Mouse (Mus musculus): ENCODE measurements at regions not wholly inside any gene's neighbourhood (a gene's known extent, or its start where the extent isn't known, plus 50 kb on each side); places are given as distances from the start of the nearest gene placed in this dataset.

- no peak for DNase-seq (ENCODE audit: low read depth, low spot score)
Measured at GRCm38 (mm10) chr12:16268621-16269165, 342.1 kb downstream of the Lpin1 start.

- DNase-seq (ENCODE audit: low read depth, low spot score), result no peak
Measured at GRCm38 (mm10) chr12:16261465-16261864, 349.3 kb downstream of the Lpin1 start.

GRCm38 (mm10) chr12:16260981-16261380 is 349.8 kb downstream of the Lpin1 start:
- no peak for DNase-seq (ENCODE audit: low read depth, low spot score)

GRCm38 (mm10) chr12:16260501-16260900 is 350.3 kb downstream of the Lpin1 start:
- no peak for DNase-seq (ENCODE audit: low read depth, low spot score)

- no peak for DNase-seq (ENCODE audit: low read depth, low spot score)
Measured at GRCm38 (mm10) chr12:16250621-16251020, 360.1 kb downstream of the Lpin1 start.

GRCm38 (mm10) chr12:16250096-16250495 is 360.7 kb downstream of the Lpin1 start:
- no peak for DNase-seq (ENCODE audit: low read depth, low spot score)

- DNase-seq (ENCODE audit: low read depth, low spot score), result no peak
Measured at GRCm38 (mm10) chr12:16239792-16240191, 371.0 kb downstream of the Lpin1 start.

- DNase-seq (ENCODE audit: low read depth, low spot score), result no peak
Measured at GRCm38 (mm10) chr12:16237498-16237897, 373.3 kb downstream of the Lpin1 start.

GRCm38 (mm10) chr12:16233559-16233958 is 377.2 kb downstream of the Lpin1 start:
- DNase-seq (ENCODE audit: low read depth, low spot score), result no peak

GRCm38 (mm10) chr12:16232828-16233227 is 377.9 kb downstream of the Lpin1 start:
- DNase-seq (ENCODE audit: low read depth, low spot score), result no peak

- no peak for DNase-seq (ENCODE audit: low read depth, low spot score)
Measured at GRCm38 (mm10) chr12:16232051-16232450, 378.7 kb downstream of the Lpin1 start.

GRCm38 (mm10) chr12:16231093-16231492 is 379.7 kb downstream of the Lpin1 start:
- DNase-seq (ENCODE audit: low read depth, low spot score), result no peak

GRCm38 (mm10) chr12:16225428-16225827 is 385.3 kb downstream of the Lpin1 start:
- no peak for DNase-seq (ENCODE audit: low read depth, low spot score)

GRCm38 (mm10) chr12:16222836-16223450 is 387.8 kb downstream of the Lpin1 start:
- no peak for DNase-seq (ENCODE audit: low read depth, low spot score)

GRCm38 (mm10) chr12:16222205-16222604 is 388.6 kb downstream of the Lpin1 start:
- DNase-seq (ENCODE audit: low read depth, low spot score), result no peak

- no peak for DNase-seq (ENCODE audit: low read depth, low spot score)
Measured at GRCm38 (mm10) chr12:16221142-16221541, 389.6 kb downstream of the Lpin1 start.

- no peak for DNase-seq (ENCODE audit: low read depth, low spot score)
Measured at GRCm38 (mm10) chr12:16220561-16220960, 390.2 kb downstream of the Lpin1 start.

- DNase-seq (ENCODE audit: low read depth, low spot score), result no peak
Measured at GRCm38 (mm10) chr12:16218906-16219305, 391.9 kb downstream of the Lpin1 start.

GRCm38 (mm10) chr12:16210553-16210952 is 393.8 kb upstream of the Trib2 start:
- DNase-seq (ENCODE audit: low read depth, low spot score), result no peak

GRCm38 (mm10) chr12:16210111-16210510 is 393.4 kb upstream of the Trib2 start:
- no peak for DNase-seq (ENCODE audit: low read depth, low spot score)

GRCm38 (mm10) chr12:16204941-16205340 is 388.2 kb upstream of the Trib2 start:
- no peak for DNase-seq (ENCODE audit: low read depth, low spot score)

- no peak for DNase-seq (ENCODE audit: low read depth, low spot score)
Measured at GRCm38 (mm10) chr12:16196917-16197316, 380.2 kb upstream of the Trib2 start.

GRCm38 (mm10) chr12:16191803-16192389 is 375.2 kb upstream of the Trib2 start:
- no peak for DNase-seq (ENCODE audit: low read depth, low spot score)
